Comparison of ENCODE assay signal across 8 mouse cellular contexts in the genomic region with DNA sequence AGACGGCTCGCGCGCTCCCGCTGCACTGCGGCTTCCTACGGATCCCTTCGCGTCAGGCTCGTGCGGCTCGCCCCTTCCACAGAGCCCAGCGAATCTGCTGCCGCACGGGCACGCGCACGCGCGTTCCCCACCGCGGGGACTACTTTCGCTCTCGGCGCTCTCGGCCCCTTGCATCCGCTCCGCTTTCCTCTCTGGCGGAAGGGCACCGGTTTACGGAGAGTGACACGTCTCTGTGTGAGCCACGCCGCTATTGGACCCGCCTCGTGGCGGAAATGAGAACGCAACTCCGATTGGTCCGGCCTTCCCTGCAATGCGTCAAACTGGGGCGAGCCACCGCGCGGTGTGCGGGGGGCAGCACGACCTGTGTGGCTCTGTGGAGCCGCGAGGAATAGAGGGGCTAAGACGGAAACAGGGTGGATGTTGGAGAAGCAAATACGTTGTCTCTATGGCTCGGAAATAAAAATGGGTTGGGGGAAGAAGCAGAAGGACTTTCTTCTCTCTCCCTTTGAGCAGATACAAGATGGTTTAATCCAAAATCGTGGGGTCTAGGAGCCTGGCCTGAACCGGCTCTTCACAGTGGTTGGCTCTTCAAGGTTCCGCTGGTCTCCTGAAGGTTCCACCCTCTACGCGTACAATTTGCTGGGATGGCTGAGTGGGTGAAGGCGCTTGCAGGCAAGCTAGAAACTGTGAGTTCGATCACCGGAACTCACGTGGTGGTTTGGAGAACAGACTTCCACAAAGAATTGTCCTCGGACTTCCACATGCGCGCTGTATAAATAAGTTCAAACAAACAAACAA. TPM values are rescaled to one million over a fixed set of nuclear protein-coding genes. Genes with fewer than 3 reads are reported as not detected.
A peak's percentile ranks its signal among the peaks of the same experiment; 100 is the strongest.
DNase-seq lines count a peak whose midpoint lies in the region; ATAC-seq and TF ChIP-seq lines count a peak whose summit lies in the region.

A gene (minus strand): TSS at position 78 of the 798 bp plus-strand sequence.

- H3K27me3 ChIP-seq in C2C12 (ENCODE audit: control insufficient read depth, insufficient read depth, insufficient read length) (no peaks in the 10 kb centered on the region), myocyte (ENCODE audit: control insufficient read depth, insufficient read depth, insufficient read length) (no peaks in the 10 kb centered on the region)
- H3K27me3 ChIP-seq in erythroblast, embryonic 14.5 days (ENCODE audit: control insufficient read depth): no peaks in the 10 kb centered on the region
- no peaks in the 10 kb centered on the region for H3K27me3 ChIP-seq in heart, embryonic 11.5 days (ENCODE audit: control insufficient read depth, insufficient read depth, low read length)
- no peaks in the 10 kb centered on the region for H3K27me3 ChIP-seq in kidney, embryonic 16.5 days (ENCODE audit: insufficient read depth, low read length)
- H3K27me3 ChIP-seq in liver, adult 2 months (ENCODE audit: control insufficient read depth, insufficient read depth, low read length): no peaks in the 10 kb centered on the region
- H3K27me3 ChIP-seq in splenic B cell, adult 2 months (ENCODE audit: control insufficient read depth, insufficient read depth, low read length, poor library complexity, severe bottlenecking): no peaks in the 10 kb centered on the region

- peak; percentile 100 for DNase-seq in brain, embryonic 14.5 days (ENCODE audit: low read depth)
- DNase-seq in liver, adult 2 months (ENCODE audit: extremely low read depth, low read depth, low spot score): peak; percentile 96
- DNase-seq in splenic B cell, adult 2 months (ENCODE audit: low read depth, low spot score): peak; percentile 100

- peak within 1 kb of the TSS; percentile 93 for H3K9ac ChIP-seq in heart, embryonic 11.5 days (ENCODE audit: low read depth, low read length)
- H3K9ac ChIP-seq in kidney, embryonic 16.5 days (replicated peaks; ENCODE audit: low read length): peak within 1 kb of the TSS; percentile 97
- H3K9ac ChIP-seq in liver, adult 2 months (ENCODE audit: low read depth, low read length): peak within 1 kb of the TSS; percentile 85

- no peaks in the 10 kb centered on the region for H3K9me3 ChIP-seq in erythroblast, embryonic 14.5 days (ENCODE audit: control insufficient read depth, low read length)
- no peaks in the 10 kb centered on the region for H3K9me3 ChIP-seq in heart, embryonic 11.5 days (replicated peaks; ENCODE audit: control insufficient read depth, low read length)
- no peaks in the 10 kb centered on the region for H3K9me3 ChIP-seq in kidney, embryonic 16.5 days (ENCODE audit: low read length)

- WGBS in heart, embryonic 11.5 days (ENCODE audit: insufficient replicate concordance): 2% methylated on average over 64 of the region's 64 CpGs
- WGBS in kidney, embryonic 16.5 days: 2% methylated on average over 62 of the region's 64 CpGs
- under 1% methylated on average over 64 of the region's 64 CpGs for WGBS in liver, adult 2 months

- H3K4me2 ChIP-seq in heart, embryonic 11.5 days: peak within 1 kb of the TSS; percentile 87
- peak within 1 kb of the TSS; percentile 97 for H3K4me2 ChIP-seq in kidney, embryonic 16.5 days (replicated peaks; ENCODE audit: low read depth, low read length)
- H3K4me2 ChIP-seq in myocyte (ENCODE audit: low read depth): peak within 1 kb of the TSS; percentile 85

- peak within 1 kb of the TSS; percentile 96 for H3K27ac ChIP-seq in heart, embryonic 11.5 days (ENCODE audit: low read depth, low read length)
- peak within 1 kb of the TSS; percentile 98 for H3K27ac ChIP-seq in kidney, embryonic 16.5 days (ENCODE audit: low read length)
- H3K27ac ChIP-seq in liver, adult 2 months (replicated peaks; ENCODE audit: insufficient read depth, low read depth, low read length): peak within 1 kb of the TSS; percentile 85

- no peak for TF ChIP-seq CTCF in C2C12 (IDR thresholded peaks at IDR 0.05; ENCODE audit: control insufficient read depth, insufficient read depth, insufficient read length)
- no peak for TF ChIP-seq CTCF in brain, embryonic 14.5 days (IDR thresholded peaks at IDR 0.05; ENCODE audit: borderline replicate concordance, extremely low read depth, insufficient read depth, insufficient read length)
- no peak for TF ChIP-seq CTCF in liver, adult 2 months (IDR thresholded peaks at IDR 0.05; ENCODE audit: low read depth, low read length)

- H3K4me3 ChIP-seq in C2C12 (ENCODE audit: insufficient read depth, poor library complexity, severe bottlenecking) (peak within 1 kb of the TSS; percentile 90), myocyte (peak within 1 kb of the TSS; percentile 94)
- H3K4me3 ChIP-seq in erythroblast, embryonic 14.5 days (replicated peaks): peak within 1 kb of the TSS; percentile 98
- peak within 1 kb of the TSS; percentile 85 for H3K4me3 ChIP-seq in heart, embryonic 11.5 days (ENCODE audit: low read depth, low read length)
- H3K4me3 ChIP-seq in kidney, embryonic 16.5 days (ENCODE audit: low read length): peak within 1 kb of the TSS; percentile 98
- H3K4me3 ChIP-seq in liver, adult 2 months (ENCODE audit: insufficient read depth, low read depth, low read length): peak within 1 kb of the TSS; percentile 81

- H3ac ChIP-seq in C2C12 (ENCODE audit: control insufficient read depth, insufficient read length, low read depth): peak within 1 kb of the TSS; percentile 86
- H3ac ChIP-seq in myocyte (ENCODE audit: control insufficient read depth, insufficient read length): peak within 1 kb of the TSS; percentile 61

- H3K4me1 ChIP-seq in erythroblast, embryonic 14.5 days (ENCODE audit: control insufficient read depth): peaks cover 48% of the 10 kb centered on the region
- H3K4me1 ChIP-seq in heart, embryonic 11.5 days (ENCODE audit: control insufficient read depth, insufficient read depth, low read length): peaks cover 31% of the 10 kb centered on the region
- peaks cover 36% of the 10 kb centered on the region for H3K4me1 ChIP-seq in kidney, embryonic 16.5 days (ENCODE audit: insufficient read depth, low read length)
- peaks cover 15% of the 10 kb centered on the region for H3K4me1 ChIP-seq in liver, adult 2 months (ENCODE audit: control insufficient read depth, insufficient read depth, low read length)

- peaks cover 30% of the 10 kb centered on the region for H3K79me3 ChIP-seq in C2C12 (ENCODE audit: low read depth)

- TF ChIP-seq POLR2A in brain, embryonic 14.5 days (IDR thresholded peaks at IDR 0.05; ENCODE audit: borderline replicate concordance, extremely low read depth, insufficient read depth, insufficient read length, poor library complexity, severe bottlenecking): peak; percentile 19; the same call in 1 of the 2 replicates
- TF ChIP-seq POLR2A in liver, adult 2 months (IDR thresholded peaks at IDR 0.05; ENCODE audit: extremely low read depth, insufficient read depth, low read length): no peak
- peak; percentile 50 for TF ChIP-seq POLR2A in myocyte (IDR thresholded peaks at IDR 0.05; ENCODE audit: insufficient read length, low read depth)

- peak; percentile 94 for ATAC-seq in heart, embryonic 11.5 days (replicated peaks; ENCODE audit: insufficient number of reproducible peaks, low FRiP score, low TSS enrichment)
- peak; percentile 94 for ATAC-seq in kidney, embryonic 16.5 days (ENCODE audit: low FRiP score, low TSS enrichment)

- peaks cover 45% of the 10 kb centered on the region for H3K79me2 ChIP-seq in C2C12 (ENCODE audit: control insufficient read depth, insufficient read depth)
- H3K79me2 ChIP-seq in liver, adult 2 months (ENCODE audit: control insufficient read depth, insufficient read depth, low read length): peaks cover 17% of the 10 kb centered on the region; the same call in 1 of the 2 replicates
- H3K79me2 ChIP-seq in myocyte (ENCODE audit: control insufficient read depth, insufficient read depth): peaks cover 40% of the 10 kb centered on the region

- H3K36me3 ChIP-seq in C2C12 (ENCODE audit: control insufficient read depth, insufficient read depth) (peaks cover 4% of the 10 kb centered on the region), myocyte (ENCODE audit: control insufficient read depth, insufficient read depth) (no peaks in the 10 kb centered on the region)
- H3K36me3 ChIP-seq in erythroblast, embryonic 14.5 days (ENCODE audit: control insufficient read depth): peaks cover 31% of the 10 kb centered on the region
- H3K36me3 ChIP-seq in heart, embryonic 11.5 days (ENCODE audit: control insufficient read depth, insufficient read depth, low read length): peaks cover 2% of the 10 kb centered on the region; the same call in 1 of the 2 replicates
- H3K36me3 ChIP-seq in kidney, embryonic 16.5 days (ENCODE audit: insufficient read depth, low read length): peaks cover 6% of the 10 kb centered on the region; the same call in 1 of the 2 replicates
- no peaks in the 10 kb centered on the region for H3K36me3 ChIP-seq in liver, adult 2 months (ENCODE audit: control insufficient read depth, insufficient read depth, low read length)
- no peaks in the 10 kb centered on the region for H3K36me3 ChIP-seq in splenic B cell, adult 2 months (ENCODE audit: control insufficient read depth, insufficient read depth, low read length, poor library complexity, severe bottlenecking)

TF ChIP-seq in C2C12, 6 proteins besides CTCF, POLR2A, EP300 and RAD21:
- TF ChIP-seq USF1 (IDR thresholded peaks at IDR 0.05; ENCODE audit: low read depth) (no peak), MAX (IDR thresholded peaks at IDR 0.05) (peak; percentile 87)

TF ChIP-seq in myocyte, 11 proteins besides CTCF, POLR2A, EP300 and RAD21 (continues in another document):
- TF ChIP-seq MYOG (IDR thresholded peaks at IDR 0.05; ENCODE audit: control insufficient read depth in 1 of 3, insufficient read depth in 1 of 3, insufficient read length in 2 of 3, low read depth in 2 of 3): peak in 1 of 3 experiments; percentile 66
- TF ChIP-seq E2F4 (IDR thresholded peaks at IDR 0.05; ENCODE audit: insufficient read depth): peak; percentile 31
- TF ChIP-seq MAX (IDR thresholded peaks at IDR 0.05; ENCODE audit: low read depth): no peak
- TF ChIP-seq TCF12 (IDR thresholded peaks at IDR 0.05; ENCODE audit: insufficient read depth, poor library complexity, severe bottlenecking): no peak
- no peak for TF ChIP-seq CEBPB (IDR thresholded peaks at IDR 0.05; ENCODE audit: insufficient read depth, poor library complexity, severe bottlenecking)
- TF ChIP-seq USF1 (IDR thresholded peaks at IDR 0.05; ENCODE audit: low read depth): no peak
- no peak for TF ChIP-seq POLR2AphosphoS2 (IDR thresholded peaks at IDR 0.05; ENCODE audit: insufficient read length, low read depth)
- no peak for TF ChIP-seq REST (IDR thresholded peaks at IDR 0.05; ENCODE audit: insufficient read depth, insufficient read length)
- peak; percentile 77 for TF ChIP-seq SRF (IDR thresholded peaks at IDR 0.05; ENCODE audit: control insufficient read depth, insufficient read length, low read depth)

RNA-seq across cellular contexts. Expression of the gene that starts here (rescaled TPM):
- 365 TPM for polyA plus RNA-seq in C2C12 (2012; fragmentation: generic; extraction: Trizol)
- 580 and 837 TPM in 2 replicates for polyA plus RNA-seq in brain, embryonic 14.5 days (2012; rRNA removed)
- polyA plus RNA-seq in erythroblast, embryonic 14.5 days (2012): 185 and 208 TPM in 2 replicates
- 150 and 156 TPM in 2 replicates for polyA plus RNA-seq in heart, embryonic 11.5 days (2014; fragmentation: Nextera tagmentation; extraction: Ambion mirVana)
- 145 and 154 TPM in 2 replicates for polyA plus RNA-seq in kidney, embryonic 16.5 days (2015; fragmentation: Nextera tagmentation; extraction: Ambion mirVana)
- total RNA-seq in liver, adult 2 months (2014; rRNA removed): 64.9 and 77.4 TPM in 2 replicates
- polyA plus RNA-seq in liver, adult 2 months (2012; rRNA removed): 72.0 and 78.1 TPM in 2 replicates
- 336 TPM for polyA plus RNA-seq in myocyte (2012; fragmentation: generic; extraction: Trizol)

Comparison
In these comparisons a context has a peak if more than half of its experiments do, and no peak if none do; other contexts are left out.
1. Peak in every context shown above with its lines: DNase-seq, ATAC-seq, H3K4me3 ChIP-seq and H3K27ac ChIP-seq.